Mouse (Mus musculus) ovary, postnatal 10 days (tissue): ENCODE data around the gene Il10rb.
"Not testable (repeated sequence)": the region's sequence is repeated elsewhere in the genome, so short reads cannot be mapped to it uniquely, and the experiment has no call there.

Source experiments
- DNase-seq: peaks from one replicate; pipeline ENCODE4 v3.0.0; 2022; ENCODE audit warnings: low spot score

Gene Il10rb

GRCm38 (mm10) chr16:91416357-91416756 lies 10.4 kb downstream of the Il10rb start:
- no peak for DNase-seq

GRCm38 (mm10) chr16:91416938-91417337 lies 11.0 kb downstream of the Il10rb start:
- no peak for DNase-seq

GRCm38 (mm10) chr16:91418531-91418930 lies 12.6 kb downstream of the Il10rb start:
- no peak for DNase-seq

GRCm38 (mm10) chr16:91425816-91426215 lies 19.9 kb downstream of the Il10rb start:
- no peak for DNase-seq

- DNase-seq, result no peak
Measured at GRCm38 (mm10) chr16:91426586-91426985, 20.6 kb downstream of the Il10rb start.

GRCm38 (mm10) chr16:91427461-91427860 lies 21.5 kb downstream of the Il10rb start:
- DNase-seq, result no peak

- DNase-seq, result no peak
Measured at GRCm38 (mm10) chr16:91428259-91428865, 22.4 kb downstream of the Il10rb start.

GRCm38 (mm10) chr16:91432720-91433328 lies 26.9 kb downstream of the Il10rb start:
- no peak for DNase-seq

- no peak for DNase-seq
Measured at GRCm38 (mm10) chr16:91433329-91433933, 27.5 kb downstream of the Il10rb start.

- DNase-seq, result no peak
Measured at GRCm38 (mm10) chr16:91434119-91434518, 28.2 kb downstream of the Il10rb start.

GRCm38 (mm10) chr16:91438081-91438480 lies 32.1 kb downstream of the Il10rb start:
- DNase-seq, result no peak

GRCm38 (mm10) chr16:91438599-91438998 lies 32.6 kb downstream of the Il10rb start:
- DNase-seq, result not testable (repeated sequence)

- no peak for DNase-seq
Measured at GRCm38 (mm10) chr16:91441366-91441765, 35.4 kb downstream of the Il10rb start.

- no peak for DNase-seq
Measured at GRCm38 (mm10) chr16:91441811-91442240, 35.9 kb downstream of the Il10rb start.

- no peak for DNase-seq
Measured at GRCm38 (mm10) chr16:91442446-91442845, 36.5 kb downstream of the Il10rb start.

- DNase-seq, result no peak
Measured at GRCm38 (mm10) chr16:91443211-91443611, 37.2 kb downstream of the Il10rb start.

GRCm38 (mm10) chr16:91444847-91445246 lies 38.9 kb downstream of the Il10rb start:
- no peak for DNase-seq

GRCm38 (mm10) chr16:91445566-91445965 lies 39.6 kb downstream of the Il10rb start:
- no peak for DNase-seq

GRCm38 (mm10) chr16:91446778-91447511 lies 41.0 kb downstream of the Il10rb start:
- DNase-seq, result no peak

- DNase-seq, result no peak
Measured at GRCm38 (mm10) chr16:91447512-91447900, 41.5 kb downstream of the Il10rb start.

GRCm38 (mm10) chr16:91448088-91448487 lies 42.1 kb downstream of the Il10rb start:
- DNase-seq, result no peak

- no peak for DNase-seq
Measured at GRCm38 (mm10) chr16:91448895-91449294, 42.9 kb downstream of the Il10rb start.
